Mouse (Mus musculus) Muller cell, postnatal 12 days (primary cell): ENCODE measurements around the gene Mansc1.

Experiments
- DNase-seq: peaks from one replicate; pipeline ENCODE4 v3.0.0-alpha.2; 2015; ENCODE audit errors: inconsistent ontology term

Gene Mansc1

GRCm38 (mm10) chr6:134639210-134639609 lies 6.9 kb upstream of the Mansc1 start, which contains the start of gene Borcs5:
Gene Borcs5 (plus strand): TSS chr6:134639510.
- DNase-seq: no peak

- no peak for DNase-seq
These were observed 4.2 kb upstream of the Mansc1 start for GRCm38 (mm10) chr6:134636476-134636875.

- DNase-seq: no peak
These were observed 1.3 kb upstream of the Mansc1 start for GRCm38 (mm10) chr6:134633553-134633952.

- no peak for DNase-seq
These were observed 468 bp upstream of the Mansc1 start for GRCm38 (mm10) chr6:134632756-134633155.

- DNase-seq: no peak
These were observed 1.8 kb downstream of the Mansc1 start for GRCm38 (mm10) chr6:134630447-134630846.

- no peak for DNase-seq
These were observed 5.7 kb downstream of the Mansc1 start for GRCm38 (mm10) chr6:134626564-134626963.

GRCm38 (mm10) chr6:134625431-134625830 lies 6.9 kb downstream of the Mansc1 start:
- no peak for DNase-seq

GRCm38 (mm10) chr6:134621552-134621949 lies 10.7 kb downstream of the Mansc1 start:
- DNase-seq: no peak

- DNase-seq: peak; percentile 67
These were observed 11.3 kb downstream of the Mansc1 start for GRCm38 (mm10) chr6:134620846-134621551.

- no peak for DNase-seq
These were observed 12.2 kb downstream of the Mansc1 start for GRCm38 (mm10) chr6:134620129-134620528.

GRCm38 (mm10) chr6:134617589-134617988 lies 14.7 kb downstream of the Mansc1 start:
- no peak for DNase-seq

- peak; percentile 64 for DNase-seq
These were observed 17.3 kb downstream of the Mansc1 start for GRCm38 (mm10) chr6:134614723-134615648.

GRCm38 (mm10) chr6:134614322-134614721 lies 18.0 kb downstream of the Mansc1 start:
- no peak for DNase-seq

GRCm38 (mm10) chr6:134611896-134612295 lies 20.4 kb downstream of the Mansc1 start:
- no peak for DNase-seq

GRCm38 (mm10) chr6:134610380-134610779 lies 21.9 kb downstream of the Mansc1 start:
- DNase-seq: no peak

- DNase-seq: peak; percentile 30
These were observed 25.1 kb downstream of the Mansc1 start for GRCm38 (mm10) chr6:134606949-134607746.

- peak; percentile 2 for DNase-seq
These were observed 25.7 kb downstream of the Mansc1 start for GRCm38 (mm10) chr6:134606540-134606939.

- DNase-seq: no peak
These were observed 27.1 kb downstream of the Mansc1 start for GRCm38 (mm10) chr6:134605196-134605595.

GRCm38 (mm10) chr6:134602371-134603003 lies 29.8 kb downstream of the Mansc1 start:
- no peak for DNase-seq

- DNase-seq: no peak
These were observed 30.5 kb downstream of the Mansc1 start for GRCm38 (mm10) chr6:134601766-134602165.

- no peak for DNase-seq
These were observed 31.2 kb downstream of the Mansc1 start for GRCm38 (mm10) chr6:134601130-134601529.
